Mouse (Mus musculus): ENCODE data around the gene Rfxap.

- TF ChIP-seq POLR2A (IDR thresholded peaks at IDR 0.05; ENCODE audit: borderline replicate concordance, control insufficient read depth, low read depth, low read length), result no peak
- no peak for TF ChIP-seq CTCF (IDR thresholded peaks at IDR 0.05; ENCODE audit: control insufficient read depth, insufficient read depth, low read length)
Observed at GRCm38 (mm10) chr3:54756058-54756457, 51.5 kb downstream of the Rfxap start.

Measured in bone marrow, adult 2 months (tissue).